Mouse (Mus musculus) myocyte (in vitro differentiated cells): ENCODE results near the gene Fggy. TPM values are rescaled to one million over a fixed set of nuclear protein-coding genes. Genes with fewer than 3 reads are reported as not detected.

Experiments
- H3K27me3 ChIP-seq: one replicate; pipeline ENCODE4 v1.6.1; 2011; ENCODE audit not compliant: control insufficient read depth, insufficient read depth, insufficient read length
- H3K36me3 ChIP-seq: one replicate; pipeline ENCODE4 v1.6.1; 2011; ENCODE audit not compliant: control insufficient read depth, insufficient read depth
- H3K4me2 ChIP-seq: one replicate; pipeline ENCODE4 v1.6.1; 2011; ENCODE audit warnings: low read depth, control low read depth
- H3K4me3 ChIP-seq: one replicate; pipeline ENCODE4 v1.5.1; 2011; ENCODE audit warnings: mild to moderate bottlenecking, control low read depth, moderate library complexity
- H3K79me2 ChIP-seq: one replicate; pipeline ENCODE4 v1.6.1; 2011; ENCODE audit not compliant: control insufficient read depth, insufficient read depth
- H3ac ChIP-seq: one replicate; pipeline ENCODE4 v1.6.1; 2011; ENCODE audit not compliant: control insufficient read depth, insufficient read length
- CEBPB ChIP-seq: IDR thresholded peaks from 2 replicates; pipeline ENCODE4 v1.6.1; 2011; ENCODE audit warnings: mild to moderate bottlenecking, moderate library complexity; ENCODE audit not compliant: poor library complexity, insufficient read depth, severe bottlenecking
- E2F4 ChIP-seq: IDR thresholded peaks from one replicate; pipeline ENCODE4 v1.6.1; 2011; ENCODE audit warnings: mild to moderate bottlenecking, control low read depth, moderate library complexity; ENCODE audit not compliant: insufficient read depth
- MAX ChIP-seq: IDR thresholded peaks from one replicate; pipeline ENCODE4 v1.6.1; 2011; ENCODE audit warnings: low read depth, mild to moderate bottlenecking, control low read depth
- MYOD1 ChIP-seq, 3 experiments: IDR thresholded peaks; one replicate each; pipeline ENCODE4 v1.6.1; 2011; ENCODE audit warnings: control low read depth in 2 of 3, low read depth in 2 of 3, mild to moderate bottlenecking in 2 of 3, moderate library complexity in 1 of 3; ENCODE audit not compliant: insufficient read length in 2 of 3, control insufficient read depth in 1 of 3
- MYOG ChIP-seq, 3 experiments: IDR thresholded peaks; one replicate each; pipeline ENCODE4 v1.6.1; 2011; ENCODE audit warnings: control low read depth in 2 of 3, low read depth in 2 of 3, mild to moderate bottlenecking in 2 of 3; ENCODE audit not compliant: insufficient read length in 2 of 3, control insufficient read depth in 1 of 3, insufficient read depth in 1 of 3
- POLR2A ChIP-seq: IDR thresholded peaks from one replicate; pipeline ENCODE4 v1.6.1; 2011; ENCODE audit warnings: low read depth, mild to moderate bottlenecking, control low read depth, moderate library complexity; ENCODE audit not compliant: insufficient read length
- POLR2AphosphoS2 ChIP-seq: IDR thresholded peaks from one replicate; pipeline ENCODE4 v1.6.1; 2011; ENCODE audit warnings: low read depth, control low read depth; ENCODE audit not compliant: insufficient read length
- REST ChIP-seq: IDR thresholded peaks from one replicate; pipeline ENCODE4 v1.6.1; 2011; ENCODE audit warnings: mild to moderate bottlenecking, control low read depth, moderate library complexity; ENCODE audit not compliant: insufficient read depth, insufficient read length
- SRF ChIP-seq: IDR thresholded peaks from one replicate; pipeline ENCODE4 v1.6.1; 2011; ENCODE audit warnings: low read depth; ENCODE audit not compliant: control insufficient read depth, insufficient read length
- TCF12 ChIP-seq: IDR thresholded peaks from one replicate; pipeline ENCODE4 v1.6.1; 2011; ENCODE audit warnings: mild to moderate bottlenecking, control low read depth; ENCODE audit not compliant: poor library complexity, insufficient read depth, severe bottlenecking
- TCF3 ChIP-seq: IDR thresholded peaks from one replicate; pipeline ENCODE4 v1.6.1; 2011; ENCODE audit warnings: low read depth, control low read depth; ENCODE audit not compliant: insufficient read length
- USF1 ChIP-seq: IDR thresholded peaks from one replicate; pipeline ENCODE4 v1.6.1; 2011; ENCODE audit warnings: low read depth, mild to moderate bottlenecking, control low read depth, moderate library complexity
- polyA plus RNA-seq: library from polyadenylated mRNA; unstranded; fragments of >200 nt; fragmentation: generic; extraction: Trizol; gene quantifications from one replicate; pipeline ENCODE4 v1.2.1, GENCODE M21; 2012; ENCODE audit warnings: missing spikeins

The Fggy gene
- polyA plus RNA-seq, 1 experiment = 12.7 TPM

- no peak overlapping the region for H3K4me2 ChIP-seq
- H3K36me3 ChIP-seq = no peaks in the 10 kb centered on the region
- TF ChIP-seq MAX (no peak), POLR2A (no peak), REST (no peak), USF1 (no peak), MYOG (IDR thresholded peaks at IDR 0.05; ENCODE audit: control insufficient read depth in 1 of 3, insufficient read depth in 1 of 3, insufficient read length in 2 of 3, low read depth in 2 of 3) (no peak), TCF3 (no peak), E2F4 (no peak), TCF12 (no peak), SRF (no peak), CEBPB (no peak), POLR2AphosphoS2 (no peak), MYOD1 (IDR thresholded peaks at IDR 0.05; ENCODE audit: control insufficient read depth in 1 of 3, insufficient read length in 2 of 3, low read depth in 2 of 3) (no peak)
- no peak overlapping the region for H3K4me3 ChIP-seq
- H3K79me2 ChIP-seq = no peaks in the 10 kb centered on the region
- H3K27me3 ChIP-seq = no peaks in the 10 kb centered on the region
- no peak overlapping the region for H3ac ChIP-seq
Measured at GRCm38 (mm10) chr4:95648801-95649551, 91.7 kb downstream of the Fggy start.

GRCm38 (mm10) chr4:95649552-95649905 lies 92.2 kb downstream of the Fggy start:
- Histone ChIP-seq H3K36me3 (no peaks in the 10 kb centered on the region), H3K27me3 (no peaks in the 10 kb centered on the region), H3K79me2 (no peaks in the 10 kb centered on the region), H3ac (no peak overlapping the region), H3K4me3 (no peak overlapping the region), H3K4me2 (no peak overlapping the region)
- TF ChIP-seq TCF3 (no peak), MAX (no peak), CEBPB (no peak), MYOG (IDR thresholded peaks at IDR 0.05; ENCODE audit: control insufficient read depth in 1 of 3, insufficient read depth in 1 of 3, insufficient read length in 2 of 3, low read depth in 2 of 3) (no peak), USF1 (no peak), E2F4 (no peak), SRF (no peak), POLR2A (no peak), MYOD1 (IDR thresholded peaks at IDR 0.05; ENCODE audit: control insufficient read depth in 1 of 3, insufficient read length in 2 of 3, low read depth in 2 of 3) (no peak), TCF12 (no peak), POLR2AphosphoS2 (no peak), REST (no peak)

- Histone ChIP-seq H3K4me3 (no peak overlapping the region), H3K27me3 (no peaks in the 10 kb centered on the region), H3ac (no peak overlapping the region), H3K79me2 (no peaks in the 10 kb centered on the region), H3K36me3 (no peaks in the 10 kb centered on the region), H3K4me2 (no peak overlapping the region)
- TF ChIP-seq SRF (no peak), USF1 (no peak), MYOG (IDR thresholded peaks at IDR 0.05; ENCODE audit: control insufficient read depth in 1 of 3, insufficient read depth in 1 of 3, insufficient read length in 2 of 3, low read depth in 2 of 3) (no peak), POLR2AphosphoS2 (no peak), POLR2A (no peak), CEBPB (no peak), TCF3 (no peak)
Measured at GRCm38 (mm10) chr4:95649980-95650379, 92.7 kb downstream of the Fggy start.

GRCm38 (mm10) chr4:95652044-95652443 lies 94.7 kb downstream of the Fggy start:
- Histone ChIP-seq H3ac (no peak overlapping the region), H3K4me3 (no peak overlapping the region), H3K27me3 (no peaks in the 10 kb centered on the region), H3K4me2 (no peak overlapping the region), H3K36me3 (no peaks in the 10 kb centered on the region), H3K79me2 (no peaks in the 10 kb centered on the region)
- TF ChIP-seq TCF3 = no peak
- no peak for TF ChIP-seq SRF
- no peak for TF ChIP-seq CEBPB
- TF ChIP-seq E2F4 = no peak
- no peak for TF ChIP-seq MYOG (IDR thresholded peaks at IDR 0.05; ENCODE audit: control insufficient read depth in 1 of 3, insufficient read depth in 1 of 3, insufficient read length in 2 of 3, low read depth in 2 of 3)
- TF ChIP-seq USF1 = no peak
- no peak for TF ChIP-seq POLR2A
- no peak for TF ChIP-seq TCF12
- TF ChIP-seq POLR2AphosphoS2 = no peak
- no peak for TF ChIP-seq REST
- no peak for TF ChIP-seq MAX
- no peak for TF ChIP-seq MYOD1 (IDR thresholded peaks at IDR 0.05; ENCODE audit: control insufficient read depth in 1 of 3, insufficient read length in 2 of 3, low read depth in 2 of 3)
